Mouse (Mus musculus) MEL (cell line): ENCODE results near the gene Acot4. TPM values are rescaled to one million over a fixed set of nuclear protein-coding genes. Genes with fewer than 3 reads are reported as not detected.

Experiments
- DNase-seq: peaks from one replicate; pipeline ENCODE4 v3.0.0; 2011; ENCODE audit warnings: low read depth, low spot score
- H3K27ac ChIP-seq: 2 replicates; pipeline ENCODE4 v1.5.1; 2012; ENCODE audit warnings: low read depth, mild to moderate bottlenecking, control low read depth, low read length, moderate library complexity; ENCODE audit not compliant: control insufficient read depth
- H3K27me3 ChIP-seq, 2 experiments: fragments of 150-350 bp in 1 of 2; sonication (generic) in 1 of 2; 2 replicates each; pipeline ENCODE4 v1.6.1; 2012; ENCODE audit warnings: low read length in 2 of 2, mild to moderate bottlenecking in 2 of 2, improper control_type of control experiment in 1 of 2, moderate library complexity in 1 of 2; ENCODE audit not compliant: insufficient read depth in 2 of 2, control insufficient read depth in 1 of 2
- H3K36me3 ChIP-seq, 2 experiments: 2 replicates each; pipeline ENCODE4 v1.6.1; 2012 to 2014; ENCODE audit warnings: low read length in 2 of 2, improper control_type of control experiment in 1 of 2, inconsistent platforms in 1 of 2, mild to moderate bottlenecking in 1 of 2; ENCODE audit not compliant: insufficient read depth in 2 of 2, control insufficient read depth in 1 of 2
- H3K4me1 ChIP-seq, 2 experiments: fragments of 150-350 bp in 1 of 2; sonication (generic) in 1 of 2; 2 replicates each; pipeline ENCODE4 v1.6.1; 2012; ENCODE audit warnings: low read length in 2 of 2, improper control_type of control experiment in 1 of 2, mild to moderate bottlenecking in 1 of 2; ENCODE audit not compliant: insufficient read depth in 2 of 2, control insufficient read depth in 1 of 2
- H3K4me3 ChIP-seq, 2 experiments: fragments of 150-350 bp in 1 of 2; sonication (generic) in 1 of 2; 2 replicates each; pipeline ENCODE4 v1.5.1; 2012; ENCODE audit warnings: low read depth in 2 of 2, low read length in 2 of 2, mild to moderate bottlenecking in 2 of 2, moderate library complexity in 2 of 2, control low read depth in 1 of 2, improper control_type of control experiment in 1 of 2; ENCODE audit not compliant: control insufficient read depth in 1 of 2, insufficient read depth in 1 of 2
- H3K79me2 ChIP-seq: 2 replicates; pipeline ENCODE4 v1.6.1; 2012; ENCODE audit warnings: mild to moderate bottlenecking, low read length, moderate library complexity; ENCODE audit not compliant: control insufficient read depth, poor library complexity, insufficient read depth
- H3K9ac ChIP-seq: 2 replicates; pipeline ENCODE4 v1.6.1; 2012; ENCODE audit warnings: low read depth, mild to moderate bottlenecking, control low read depth, low read length, moderate library complexity; ENCODE audit not compliant: control insufficient read depth, poor library complexity, severe bottlenecking
- H3K9me3 ChIP-seq: fragments of 150-350 bp; sonication (generic); replicated peaks from 2 replicates; pipeline ENCODE4 v1.6.1; 2012; ENCODE audit warnings: mild to moderate bottlenecking, low read length, improper control_type of control experiment, moderate library complexity; ENCODE audit not compliant: insufficient read depth
- E2F4 ChIP-seq: IDR thresholded peaks from 2 replicates; pipeline ENCODE4 v1.6.1; 2011; ENCODE audit warnings: low read depth, low read length, improper control_type of control experiment, borderline replicate concordance
- ELF1 ChIP-seq: IDR thresholded peaks from 2 replicates; pipeline ENCODE4 v1.6.1; 2014; ENCODE audit warnings: low read depth, mild to moderate bottlenecking, inconsistent platforms, low read length, improper control_type of control experiment, moderate library complexity
- ETS1 ChIP-seq: IDR thresholded peaks from 2 replicates; pipeline ENCODE4 v1.6.1; 2012; ENCODE audit warnings: low read depth, mild to moderate bottlenecking, inconsistent platforms, low read length, improper control_type of control experiment, moderate library complexity
- GABPA ChIP-seq: IDR thresholded peaks from 2 replicates; pipeline ENCODE4 v1.6.1; 2012; ENCODE audit warnings: low read depth, mild to moderate bottlenecking, inconsistent platforms, low read length, improper control_type of control experiment, moderate library complexity
- MAFK ChIP-seq: IDR thresholded peaks from 2 replicates; pipeline ENCODE4 v1.6.1; 2011; ENCODE audit warnings: low read depth, mild to moderate bottlenecking, low read length, improper control_type of control experiment, borderline replicate concordance
- MAZ ChIP-seq: IDR thresholded peaks from 2 replicates; pipeline ENCODE4 v1.6.1; 2012; ENCODE audit warnings: low read depth, mild to moderate bottlenecking, inconsistent platforms, low read length, improper control_type of control experiment
- MEF2A ChIP-seq: IDR thresholded peaks from 2 replicates; pipeline ENCODE4 v1.6.1; 2014; ENCODE audit warnings: low read depth, mild to moderate bottlenecking, inconsistent platforms, low read length, improper control_type of control experiment; ENCODE audit not compliant: poor library complexity, insufficient replicate concordance, severe bottlenecking; ENCODE audit errors: extremely low read depth
- MYB ChIP-seq: IDR thresholded peaks from 2 replicates; pipeline ENCODE4 v1.6.1; 2011; ENCODE audit warnings: mild to moderate bottlenecking, low read depth, low read length, improper control_type of control experiment
- MYC ChIP-seq: IDR thresholded peaks from 2 replicates; pipeline ENCODE4 v1.6.1; 2011; ENCODE audit warnings: low read depth, mild to moderate bottlenecking, low read length, improper control_type of control experiment, moderate library complexity
- NELFE ChIP-seq: IDR thresholded peaks from 2 replicates; pipeline ENCODE4 v1.6.1; 2011; ENCODE audit warnings: low read depth, low read length, improper control_type of control experiment
- NRF1 ChIP-seq: IDR thresholded peaks from 2 replicates; pipeline ENCODE4 v1.6.1; 2014; ENCODE audit warnings: low read depth, mild to moderate bottlenecking, inconsistent platforms, low read length, improper control_type of control experiment, moderate library complexity; ENCODE audit not compliant: poor library complexity, insufficient read depth, severe bottlenecking
- POLR2A ChIP-seq, 2 experiments: IDR thresholded peaks; 2 replicates each; pipeline ENCODE4 v1.6.1; 2011 to 2012; ENCODE audit warnings: low read length in 2 of 2, mild to moderate bottlenecking in 2 of 2, control low read depth in 1 of 2, improper control_type of control experiment in 1 of 2, low read depth in 1 of 2, moderate library complexity in 1 of 2; ENCODE audit not compliant: control insufficient read depth in 1 of 2, insufficient read depth in 1 of 2, poor library complexity in 1 of 2
- RAD21 ChIP-seq: IDR thresholded peaks from 2 replicates; pipeline ENCODE4 v1.6.1; 2011; ENCODE audit warnings: mild to moderate bottlenecking, low read depth, low read length, improper control_type of control experiment
- RCOR1 ChIP-seq: IDR thresholded peaks from 2 replicates; pipeline ENCODE4 v1.6.1; 2012; ENCODE audit warnings: low read depth, mild to moderate bottlenecking, inconsistent platforms, low read length, improper control_type of control experiment
- SMC3 ChIP-seq: IDR thresholded peaks from 2 replicates; pipeline ENCODE4 v1.6.1; 2011; ENCODE audit warnings: low read depth, low read length, improper control_type of control experiment
- TBP ChIP-seq: IDR thresholded peaks from 2 replicates; pipeline ENCODE4 v1.8.0; 2011; ENCODE audit warnings: low read depth, low read length, improper control_type of control experiment
- UBTF ChIP-seq: IDR thresholded peaks from 2 replicates; pipeline ENCODE4 v1.6.1; 2012; ENCODE audit warnings: low read depth, mild to moderate bottlenecking, inconsistent platforms, low read length, improper control_type of control experiment, moderate library complexity, borderline replicate concordance; ENCODE audit not compliant: insufficient read depth
- USF2 ChIP-seq, 2 experiments: IDR thresholded peaks; 2 replicates each; pipeline ENCODE4 v1.6.1; 2011 to 2012; ENCODE audit warnings: improper control_type of control experiment in 2 of 2, low read length in 2 of 2, borderline replicate concordance in 1 of 2, inconsistent platforms in 1 of 2, low read depth in 1 of 2, mild to moderate bottlenecking in 1 of 2; ENCODE audit not compliant: insufficient read depth in 1 of 2
- ZKSCAN1 ChIP-seq: IDR thresholded peaks from 2 replicates; pipeline ENCODE4 v1.6.1; 2012; ENCODE audit warnings: low read depth, mild to moderate bottlenecking, inconsistent platforms, low read length, improper control_type of control experiment, moderate library complexity
- ZMIZ1 ChIP-seq: IDR thresholded peaks from 2 replicates; pipeline ENCODE4 v1.6.1; 2012; ENCODE audit warnings: low read depth, mild to moderate bottlenecking, inconsistent platforms, low read length, improper control_type of control experiment, moderate library complexity
- polyA plus RNA-seq, 2 experiments: library from polyadenylated mRNA; stranded (reverse) in 1 of 2; unstranded in 1 of 2; fragments of >175 nt in 1 of 2; fragments of >200 nt in 1 of 2; gene quantifications; 2 replicates each; pipeline versions ENCODE4 v1.2.1 to v1.2.4; 2012; ENCODE audit warnings: low replicate concordance in 2 of 2, low read depth in 1 of 2; ENCODE audit not compliant: insufficient read length in 2 of 2, insufficient read depth in 1 of 2, missing spikeins in 1 of 2
- total RNA-seq: library from RNA; depleted of rRNA; stranded (reverse); fragments of 300-350 nt; gene quantifications from 2 replicates; pipeline ENCODE4 v1.2.3, GENCODE M21; 2012

Gene Acot4
- total and polyA plus RNA-seq, 3 experiments, result 0.08 TPM; not detected in 1

DNA sequence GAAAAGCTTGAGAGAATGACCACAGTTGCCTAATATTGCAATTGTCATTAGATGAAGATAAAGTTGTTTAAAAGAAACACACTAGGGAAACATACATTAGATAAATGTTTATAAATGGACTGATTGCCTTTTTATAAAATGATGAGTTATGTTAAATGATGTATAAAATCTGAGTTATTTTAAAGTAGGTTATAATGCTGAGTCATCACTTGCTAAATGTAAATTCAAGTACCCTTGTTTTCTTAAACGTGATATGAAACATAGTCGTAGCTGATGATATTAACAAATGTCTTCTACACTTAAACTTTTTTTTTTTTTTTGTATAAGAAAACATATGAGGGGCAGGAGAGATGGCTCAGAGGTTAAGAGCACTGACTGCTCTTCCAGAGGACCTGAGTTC lies 25.7 kb downstream of the Acot4 start:
- H3K4me1 ChIP-seq, result no peaks in the 10 kb centered on the region
- no peak for DNase-seq
- no peak overlapping the region for H3K9ac ChIP-seq
- no peaks in the 10 kb centered on the region for H3K9me3 ChIP-seq
- H3K4me3 ChIP-seq, result no peak overlapping the region
- no peak overlapping the region for H3K27ac ChIP-seq
- H3K79me2 ChIP-seq, result no peaks in the 10 kb centered on the region
- no peaks in the 10 kb centered on the region for H3K27me3 ChIP-seq
- TF ChIP-seq MAFK (peak; percentile 89), MAZ (no peak), ETS1 (no peak)
- H3K36me3 ChIP-seq, result no peaks in the 10 kb centered on the region

DNA sequence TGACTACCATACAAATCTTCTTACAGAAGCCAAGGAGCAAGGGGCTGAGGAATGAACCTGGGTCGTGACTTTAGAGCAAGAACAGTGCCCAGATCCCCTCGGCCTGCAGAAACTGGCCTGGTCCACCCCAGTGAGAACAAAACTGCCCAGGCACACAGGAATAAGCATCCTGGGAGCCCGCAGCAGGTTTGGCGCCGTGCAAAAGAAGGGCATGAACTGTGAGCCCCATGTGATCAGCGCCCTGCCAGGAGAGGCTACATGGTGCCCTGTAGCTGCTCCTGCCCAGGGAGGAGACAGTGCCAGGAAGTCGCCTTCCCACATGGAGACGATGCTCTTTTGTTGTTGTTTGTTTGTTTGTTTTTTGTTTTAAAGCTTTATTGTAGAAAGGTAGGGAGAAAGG lies 26.4 kb downstream of the Acot4 start:
- no peak overlapping the region for H3K27ac ChIP-seq
- H3K9ac ChIP-seq, result no peak overlapping the region
- DNase-seq, result no peak
- TF ChIP-seq ZKSCAN1 (no peak), USF2 (IDR thresholded peaks at IDR 0.05; ENCODE audit: borderline replicate concordance in 1 of 2, insufficient read depth in 1 of 2, low read depth in 1 of 2, low read length in 2 of 2) (no peak), GABPA (no peak)
- H3K4me3 ChIP-seq, result no peak overlapping the region
- H3K9me3 ChIP-seq, result no peaks in the 10 kb centered on the region
- H3K79me2 ChIP-seq, result no peaks in the 10 kb centered on the region
- no peaks in the 10 kb centered on the region for H3K27me3 ChIP-seq
- H3K4me1 ChIP-seq, result no peaks in the 10 kb centered on the region
- no peaks in the 10 kb centered on the region for H3K36me3 ChIP-seq

DNA sequence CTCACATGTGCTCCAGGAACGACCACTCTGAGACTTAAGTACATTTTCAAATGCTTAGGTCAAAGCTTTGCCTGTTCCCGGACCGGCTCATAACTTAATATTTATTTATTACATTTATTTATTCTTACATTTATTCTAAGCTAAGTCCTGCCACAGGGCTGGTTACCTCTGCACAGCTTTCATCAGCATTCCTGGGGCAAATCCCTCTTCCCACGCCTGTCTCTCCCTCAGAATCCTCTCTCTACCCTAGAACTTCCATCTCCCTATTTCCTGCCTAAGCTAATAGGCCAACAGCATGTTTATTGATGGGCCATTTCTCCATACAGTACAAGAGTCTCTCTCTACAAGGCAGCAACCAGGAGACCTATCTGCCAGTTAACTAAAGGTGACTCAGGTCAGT lies 29.6 kb downstream of the Acot4 start:
- Histone ChIP-seq H3K27me3 (peaks cover 0 to 1% of the 10 kb centered on the region in 2 experiments; a peak in 2 of 4 replicates), H3K79me2 (no peaks in the 10 kb centered on the region), H3K9ac (no peak overlapping the region), H3K9me3 (no peaks in the 10 kb centered on the region), H3K27ac (no peak overlapping the region), H3K36me3 (no peaks in the 10 kb centered on the region), H3K4me1 (no peaks in the 10 kb centered on the region), H3K4me3 (no peak overlapping the region)
- DNase-seq, result no peak
- TF ChIP-seq ZKSCAN1, result no peak
- TF ChIP-seq RCOR1, result no peak
- no peak for TF ChIP-seq RAD21
- TF ChIP-seq NELFE, result no peak
- no peak for TF ChIP-seq MEF2A
- TF ChIP-seq UBTF, result no peak
- no peak for TF ChIP-seq USF2 (IDR thresholded peaks at IDR 0.05; ENCODE audit: borderline replicate concordance in 1 of 2, insufficient read depth in 1 of 2, low read depth in 1 of 2, low read length in 2 of 2)
- TF ChIP-seq E2F4, result no peak
- TF ChIP-seq TBP, result no peak
- TF ChIP-seq ZMIZ1, result no peak
- TF ChIP-seq NRF1, result no peak
- no peak for TF ChIP-seq MYB
- no peak for TF ChIP-seq MAZ
- no peak for TF ChIP-seq ELF1
- no peak for TF ChIP-seq POLR2A (IDR thresholded peaks at IDR 0.05; ENCODE audit: control insufficient read depth in 1 of 2, insufficient read depth in 1 of 2, low read depth in 1 of 2, low read length in 2 of 2, poor library complexity in 1 of 2)
- no peak for TF ChIP-seq SMC3
- no peak for TF ChIP-seq MYC
